Mouse (Mus musculus) layer of hippocampus, postnatal 14 days (tissue): ENCODE data around the gene Kctd15. TPM values are rescaled to one million over a fixed set of nuclear protein-coding genes. Genes with fewer than 3 reads are reported as not detected.
A peak's percentile ranks its signal among the peaks of the same experiment; 100 is the strongest.

Experiments used
- DNase-seq, 2 experiments: peaks; one replicate each; pipeline ENCODE4 v3.0.0; 2021 to 2022; ENCODE audit warnings: low spot score in 2 of 2, mixed read lengths in 1 of 2
- total RNA-seq, 2 experiments: library from RNA; stranded (reverse); gene quantifications; 2 replicates each; pipeline ENCODE4 v1.2.3; 2021

The Kctd15 gene
- total RNA-seq, 2 experiments from 2014 or later, result 15.9 to 16.4 TPM

- peak in 1 of 2 experiments; percentile 26 for DNase-seq
Observed at GRCm38 (mm10) chr7:34629702-34630210, 26.8 kb downstream of the Kctd15 start.

GRCm38 (mm10) chr7:34620411-34620810, 36.1 kb downstream of the Kctd15 start:
- DNase-seq, result no peak

GRCm38 (mm10) chr7:34618141-34618890, 38.2 kb downstream of the Kctd15 start:
- DNase-seq, result no peak

DNA sequence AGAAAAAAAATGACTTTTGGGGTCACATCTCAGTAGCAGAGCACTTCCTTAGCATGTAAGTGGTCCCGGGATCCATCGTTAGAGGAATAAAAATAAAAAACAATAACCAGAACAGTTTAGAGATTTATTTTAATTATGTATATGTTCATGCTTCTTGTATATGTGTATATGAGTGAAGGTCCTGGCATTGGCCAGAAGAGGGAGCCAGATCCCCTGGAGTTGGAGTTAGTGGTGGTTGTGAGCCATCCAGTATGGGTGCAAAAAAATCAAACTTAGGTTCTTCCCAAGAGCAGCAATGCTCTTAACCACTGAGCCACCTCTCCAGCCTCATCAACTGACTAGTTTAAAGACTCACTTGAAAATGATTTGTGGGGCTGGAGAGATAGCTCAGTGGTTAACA, 40.3 kb downstream of the Kctd15 start:
- DNase-seq, result no peak

GRCm38 (mm10) chr7:34610445-34610844, 46.1 kb downstream of the Kctd15 start:
- DNase-seq, result no peak

DNA sequence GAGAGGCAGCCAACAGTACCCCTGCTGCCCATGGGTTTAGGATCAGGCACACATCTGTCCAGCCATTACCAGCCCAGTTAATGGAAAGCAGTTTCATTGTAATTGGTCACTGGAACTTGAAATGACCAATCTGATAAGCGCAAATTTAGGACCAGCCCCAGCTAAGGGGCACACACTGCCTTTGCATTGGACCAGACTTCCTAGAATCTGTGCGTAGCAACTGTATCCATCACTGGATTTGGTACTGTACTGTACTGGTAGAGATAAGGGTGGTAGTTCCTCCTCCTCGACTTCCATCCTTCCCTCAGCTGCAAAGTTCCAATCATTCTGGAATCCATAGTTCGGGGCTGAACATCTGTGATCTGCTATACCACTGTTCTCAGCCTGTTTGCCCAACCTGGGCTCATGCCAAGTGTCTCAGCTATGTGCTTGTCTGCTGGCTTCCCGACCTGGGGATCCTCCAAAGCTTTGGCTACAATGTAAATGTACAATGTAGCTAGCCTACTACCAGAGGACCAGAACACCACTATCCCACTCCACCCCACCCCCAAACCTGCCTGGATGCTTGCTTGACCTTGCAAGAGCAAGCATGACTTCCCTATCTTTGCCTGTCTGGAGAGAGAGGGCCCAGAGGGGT, 49.1 kb downstream of the Kctd15 start:
- DNase-seq, result no peak

DNA sequence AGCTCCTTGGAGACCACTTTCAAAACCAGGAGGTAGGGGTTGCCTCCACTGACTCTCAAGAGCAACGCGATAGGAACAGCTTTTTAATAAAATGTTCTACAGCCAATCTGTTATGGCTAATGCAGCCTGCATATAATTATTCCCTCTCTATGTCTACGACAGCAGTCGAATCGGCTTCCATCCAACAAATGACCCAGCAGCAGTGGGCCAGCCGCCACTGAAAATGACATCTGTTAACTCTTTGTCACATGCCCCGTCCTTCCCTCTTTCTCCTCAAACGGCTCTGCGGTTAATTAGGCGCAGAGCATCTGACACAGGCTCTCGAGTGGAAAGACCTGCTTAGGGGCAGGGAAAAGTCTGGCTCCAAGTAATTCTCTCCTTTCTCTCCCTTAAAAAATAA, 49.8 kb downstream of the Kctd15 start:
- DNase-seq, result peak; percentile 25 to 43

DNA sequence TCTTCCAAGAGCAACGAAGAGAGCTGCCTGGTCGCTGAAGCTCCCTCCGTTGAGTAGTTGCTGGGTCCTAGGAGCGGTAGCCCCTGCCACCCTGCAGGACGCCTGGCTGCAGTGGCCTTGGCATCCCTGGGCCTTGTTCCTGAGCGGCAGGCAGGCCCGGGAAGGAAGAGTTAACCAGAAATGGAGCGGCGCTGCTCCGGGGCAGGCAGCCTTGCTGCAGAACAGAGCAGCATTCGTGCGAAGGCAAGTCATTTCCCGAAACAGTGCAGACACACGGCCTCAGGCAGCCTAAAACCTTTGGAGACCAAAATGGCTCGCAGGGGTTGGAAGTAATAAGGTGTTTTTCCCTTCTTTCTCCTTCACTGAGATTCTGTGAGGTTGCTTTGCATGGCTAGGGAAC, 50.5 kb downstream of the Kctd15 start:
- DNase-seq, result peak in 1 of 2 experiments; percentile 22

DNA sequence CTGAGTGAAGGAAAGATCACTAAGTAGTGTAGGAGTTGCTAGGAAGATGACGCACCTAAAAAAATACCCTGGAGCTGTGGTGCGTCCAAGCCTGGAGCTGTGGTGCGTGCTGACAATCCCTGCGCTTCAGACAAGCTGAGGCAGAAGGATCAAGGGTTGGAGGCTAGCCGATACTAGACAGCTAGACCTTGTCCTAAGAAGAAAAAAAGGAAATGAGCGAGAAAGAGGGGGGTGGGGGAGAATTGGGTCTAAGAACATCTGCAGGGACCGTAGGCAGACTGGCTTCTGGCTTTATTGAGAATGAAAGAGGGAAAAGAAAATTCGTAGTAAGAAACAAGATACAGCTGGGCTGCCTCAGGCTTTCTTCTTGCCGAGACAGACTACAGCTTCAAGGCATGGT, 58.0 kb downstream of the Kctd15 start:
- no peak for DNase-seq

DNA sequence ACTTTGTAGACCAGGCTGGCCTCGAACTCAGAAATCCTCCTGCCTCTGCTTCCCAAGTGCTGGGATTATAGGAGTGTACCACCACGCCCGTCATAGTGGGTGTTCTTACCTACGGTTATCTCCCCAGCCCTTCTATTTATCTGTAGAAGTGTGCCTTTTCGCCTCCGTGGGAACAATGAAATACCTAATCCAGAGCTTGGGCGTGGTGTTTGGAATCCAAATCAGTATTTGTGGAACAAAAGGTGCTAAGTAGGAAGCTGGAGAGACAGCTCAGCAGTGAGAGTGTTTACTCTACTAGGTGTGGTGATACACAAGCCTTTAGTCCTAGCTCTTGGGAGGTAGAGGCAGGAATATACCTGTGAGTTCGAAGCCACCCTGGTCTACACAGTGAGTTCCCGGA, 58.5 kb downstream of the Kctd15 start:
- DNase-seq, result no peak

DNA sequence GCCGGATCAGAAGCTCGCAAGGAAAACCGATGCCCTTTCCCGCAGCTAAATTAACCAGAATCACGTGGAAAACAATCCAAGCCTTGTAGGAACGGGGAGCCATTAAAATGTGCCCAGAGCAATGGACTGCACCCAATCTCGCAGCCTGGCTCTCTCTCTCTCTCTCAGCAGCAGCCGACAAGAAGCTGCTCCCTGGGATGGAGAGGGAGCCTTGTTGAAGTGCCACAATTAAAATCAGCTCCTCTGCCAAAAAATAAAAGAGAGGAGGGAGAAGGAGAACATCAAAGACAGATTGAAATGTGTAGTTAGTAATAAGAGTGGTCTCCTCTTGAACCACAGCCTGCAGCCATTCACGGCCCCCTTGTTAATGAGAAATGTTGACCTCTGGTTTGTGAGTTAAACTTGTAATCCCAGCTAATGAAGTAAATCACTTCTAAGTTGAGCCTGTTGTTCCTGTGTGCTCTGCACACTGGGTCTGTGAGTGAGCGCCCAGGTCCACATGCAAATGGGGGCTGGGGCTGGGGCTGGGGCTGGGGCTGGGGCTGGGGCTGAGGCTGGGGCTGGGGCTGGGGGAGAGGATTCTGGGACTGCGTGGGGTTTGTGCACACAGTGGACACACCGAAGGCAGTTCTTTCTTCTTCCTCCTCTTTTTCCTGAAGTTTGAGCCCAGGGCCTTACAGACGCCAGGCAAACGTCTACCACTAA, 59.8 kb downstream of the Kctd15 start:
- peak in 1 of 2 experiments; percentile 39 for DNase-seq

DNA sequence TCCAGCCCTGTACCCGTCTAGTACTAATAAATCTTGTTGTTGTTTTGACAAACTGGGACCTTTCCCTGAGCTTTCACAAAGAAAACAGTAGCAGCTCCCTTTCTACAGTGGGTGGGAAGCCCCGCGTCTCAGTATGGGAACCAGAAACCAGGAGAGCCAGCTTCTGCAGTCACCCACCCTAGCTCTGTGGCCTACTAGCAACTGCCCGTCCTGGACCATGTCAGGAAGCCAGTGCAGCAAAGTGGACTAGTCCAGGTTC, 61.3 kb downstream of the Kctd15 start:
- DNase-seq, result no peak

DNA sequence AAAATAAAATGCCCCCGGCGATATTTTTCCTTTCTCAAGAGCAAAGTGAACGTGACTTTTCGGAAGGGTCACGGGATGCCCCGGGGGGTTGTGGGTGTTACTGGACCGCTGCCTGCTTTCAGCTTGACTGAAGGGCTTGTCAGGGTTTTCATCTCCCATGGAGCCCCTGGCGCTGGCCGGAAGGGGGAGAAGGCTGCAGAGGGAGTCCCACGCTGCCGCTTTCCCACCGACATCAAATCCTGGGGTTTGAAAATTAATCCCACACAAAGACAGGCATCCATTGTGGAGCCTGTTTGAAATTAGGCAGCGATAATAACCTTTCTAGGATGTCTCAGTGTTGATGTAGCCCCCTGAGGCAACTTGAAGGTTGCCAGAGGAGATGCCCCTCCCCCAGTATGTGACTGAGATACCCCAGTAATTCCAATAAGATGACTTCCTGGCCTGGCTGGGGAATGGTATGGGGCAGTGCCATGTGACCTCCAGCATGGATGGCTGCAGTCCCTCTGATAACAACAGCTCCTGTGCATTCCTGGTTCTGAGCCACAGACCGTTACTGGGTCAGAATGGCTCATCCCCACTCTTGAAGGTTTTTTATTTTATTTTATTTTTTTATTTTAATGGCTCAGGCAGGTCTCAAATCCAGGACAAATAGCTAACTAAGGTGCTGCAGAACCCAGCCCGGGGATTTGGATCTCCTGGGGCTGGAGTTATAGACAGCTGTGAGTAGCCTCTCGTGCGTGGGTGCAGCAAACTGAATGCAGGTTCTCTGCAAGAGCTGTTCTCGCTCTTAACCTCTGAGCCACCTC, 61.8 kb downstream of the Kctd15 start:
- DNase-seq, result peak in 1 of 2 experiments; percentile 50

DNA sequence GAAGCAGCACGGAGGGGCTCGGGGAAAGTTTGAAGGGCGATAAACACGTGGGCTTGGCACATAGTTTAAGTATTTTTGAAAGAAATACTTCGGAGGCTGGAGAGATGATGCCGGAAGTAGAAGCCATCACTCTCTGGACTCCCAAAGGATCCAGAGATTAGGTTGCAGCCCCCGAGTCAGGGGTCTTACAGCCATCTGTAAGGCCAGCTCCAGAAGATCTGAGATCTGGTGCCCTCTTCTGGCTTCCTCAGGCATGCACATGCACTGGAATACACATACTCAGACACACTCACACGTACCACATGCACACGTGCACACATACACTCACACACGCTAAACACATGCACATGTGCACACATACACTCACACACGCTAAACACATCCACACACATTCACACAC, 65.8 kb downstream of the Kctd15 start:
- no peak for DNase-seq

Other genes with a start within 250 kb of the Kctd15 start
- 10 to 100 TPM; 29.6 to 34.3 TPM for gene Chst8, start 156.0 kb upstream of the Kctd15 start, total RNA-seq